Mouse (Mus musculus) layer of hippocampus, postnatal 36 days (tissue): ENCODE measurements around the gene Hsdl2. TPM values are rescaled to one million over a fixed set of nuclear protein-coding genes. Genes with fewer than 3 reads are reported as not detected.

Experiments used
- total RNA-seq, 2 experiments: library from RNA; stranded (reverse); gene quantifications; 2 replicates each; pipeline ENCODE4 v1.2.3; 2021

Hsdl2 gene
- total RNA-seq, 2 experiments from 2014 or later, result 28.2 to 29.0 TPM

Other genes starting within 250 kb of the Hsdl2 start
- gene Susd1, start 142.9 kb upstream of the Hsdl2 start, total RNA-seq, result 1 to 10 TPM; 6.3 to 8.2 TPM
- gene Ptbp3, start 32.2 kb upstream of the Hsdl2 start, total RNA-seq, result 10 to 100 TPM; 35.1 to 39.8 TPM
- 10 to 100 TPM; 12.6 to 15.9 TPM for gene E130308A19Rik, start 44.6 kb downstream of the Hsdl2 start, total RNA-seq
- gene Inip, start 220.0 kb downstream of the Hsdl2 start, total RNA-seq, result 10 to 100 TPM; 24.1 to 26.4 TPM
- gene Snx30, start 224.3 kb downstream of the Hsdl2 start, total RNA-seq, result 10 to 100 TPM; 44.9 to 46.0 TPM